Mouse (Mus musculus): ENCODE measurements around the gene Anxa6.

The Anxa6 gene

GRCm38 (mm10) chr11:54929290-54929689 is 104.0 kb downstream of the Anxa6 start:
- no peak for DNase-seq (ENCODE audit: low spot score in 2 of 2)

Data from left cerebral cortex, adult 9 months (tissue).